In genomic region chr14:79914966-79915365, GRCm38 (mm10) we compare ENCODE assay signal across 26 mouse cellular contexts.
"Had no signal": no experiment of that assay in that cellular context is flagged by ENCODE, and none has a peak within 500 bp of the region (broad histone marks: within the 10 kb centered on the region; RNA-seq: fewer than 3 reads in every experiment).

No protein-coding gene starts in this region.

- H3K4me3 ChIP-seq: gastrocnemius, adult 2 months; heart, adult 2 months; heart, embryonic 12.5 days; hindbrain, embryonic 10.5 days; hindbrain, embryonic 12.5 days; intestine, embryonic 15.5 days; layer of hippocampus, adult 2 months; left cerebral cortex, adult 2 months; limb, embryonic 13.5 days; limb, embryonic 15.5 days; liver, embryonic 12.5 days had no signal

- H3K4me2 ChIP-seq: heart, embryonic 12.5 days; hindbrain, embryonic 12.5 days; hindbrain, embryonic 14.5 days; intestine, embryonic 15.5 days; limb, embryonic 13.5 days; limb, embryonic 15.5 days; liver, embryonic 12.5 days had no signal

- ATAC-seq: hindbrain, embryonic 16.5 days; inflammation-experienced regulatory T-cells, adult 6 months; intestine, embryonic 15.5 days; intestine, postnatal 0 days; liver, embryonic 12.5 days had no signal

- H3K27ac ChIP-seq: gastrocnemius, adult 2 months; heart, adult 2 months; hindbrain, embryonic 10.5 days; hindbrain, embryonic 12.5 days; hindbrain, embryonic 14.5 days; intestine, embryonic 15.5 days; layer of hippocampus, adult 2 months; left cerebral cortex, adult 2 months; limb, embryonic 13.5 days; limb, embryonic 15.5 days; liver, embryonic 12.5 days; liver, embryonic 14.5 days had no signal

- H3K9ac ChIP-seq: heart, embryonic 12.5 days; hindbrain, embryonic 12.5 days; hindbrain, embryonic 14.5 days; intestine, embryonic 15.5 days; limb, embryonic 13.5 days; limb, embryonic 15.5 days; liver, embryonic 12.5 days; liver, embryonic 14.5 days had no signal

- H3K27me3 ChIP-seq: heart, embryonic 12.5 days; intestine, embryonic 15.5 days; limb, embryonic 15.5 days; liver, embryonic 12.5 days had no signal

- H3K36me3 ChIP-seq: heart, embryonic 12.5 days; hindbrain, embryonic 10.5 days; hindbrain, embryonic 12.5 days; intestine, embryonic 15.5 days; limb, embryonic 13.5 days; limb, embryonic 15.5 days; liver, embryonic 12.5 days had no signal

- H3K4me1 ChIP-seq: heart, embryonic 12.5 days; intestine, embryonic 15.5 days; limb, embryonic 13.5 days; limb, embryonic 15.5 days; liver, embryonic 12.5 days had no signal

- H3K9me3 ChIP-seq: heart, embryonic 12.5 days; hindbrain, embryonic 10.5 days; hindbrain, embryonic 12.5 days; intestine, embryonic 15.5 days; limb, embryonic 13.5 days; limb, embryonic 15.5 days; liver, embryonic 12.5 days had no signal

- DNase-seq: gastrocnemius, adult 2 months; gastrocnemius, postnatal 10 days; gastrocnemius, postnatal 25 days; heart, adult 2 months; heart, postnatal 10 days; heart, postnatal 4 days; kidney, adult 18-20 months; kidney, adult 8-10 months; kidney, postnatal 10 days; kidney, postnatal 25 days; kidney, postnatal 4 days; left cerebral cortex, postnatal 4 days had no signal
